Mouse (Mus musculus) megakaryocyte, embryonic 14.5 days (primary cell): ENCODE results near the gene Slc39a3.

Experiments used
- FLI1 ChIP-seq: IDR thresholded peaks from 2 replicates; pipeline ENCODE4 v1.6.1; 2012; ENCODE audit warnings: low read length, inconsistent platforms, mixed read lengths
- GATA1 ChIP-seq: IDR thresholded peaks from 3 replicates; pipeline ENCODE4 v1.6.1; 2012; ENCODE audit warnings: mixed read lengths, low read length, inconsistent platforms, borderline replicate concordance

DNA sequence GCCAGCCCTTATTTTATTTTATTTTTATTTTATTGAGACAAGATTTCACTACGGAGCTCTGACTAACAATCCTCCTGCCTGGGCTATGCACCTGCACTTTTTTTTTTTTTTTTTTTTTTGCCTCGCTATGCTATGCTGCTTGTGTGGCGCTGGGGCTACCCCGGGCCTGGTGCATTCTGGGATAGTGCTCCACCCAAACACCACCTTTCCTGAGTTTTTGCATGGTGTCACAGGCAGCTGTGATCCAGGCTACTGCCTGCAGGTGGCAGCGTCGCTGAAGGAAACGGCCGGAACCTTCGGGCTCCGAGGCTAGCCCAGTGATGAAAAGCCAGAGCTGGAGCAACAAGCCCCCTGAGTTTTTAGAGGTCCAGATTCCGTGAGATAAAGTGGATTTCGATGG is 38.4 kb downstream of the Slc39a3 start:
- TF ChIP-seq FLI1 (no peak), GATA1 (no peak)
